Mouse (Mus musculus) CH12.LX (cell line): ENCODE data around the gene Grik5. TPM values are rescaled to one million over a fixed set of nuclear protein-coding genes. Genes with fewer than 3 reads are reported as not detected.

ENCODE experiments used
- DNase-seq: peaks from one replicate; pipeline ENCODE4 v3.0.0-alpha.2; 2013; ENCODE audit errors: extremely low read depth
- H3K27ac ChIP-seq: 2 replicates; pipeline ENCODE4 v1.5.1; 2012; ENCODE audit warnings: low read depth, mild to moderate bottlenecking, control low read depth, moderate library complexity; ENCODE audit not compliant: insufficient read depth
- H3K27me3 ChIP-seq: replicated peaks from 2 replicates; pipeline ENCODE3; 2012; ENCODE audit warnings: inconsistent platforms
- H3K36me3 ChIP-seq, 2 experiments: replicated peaks in 1 of 2; 2 replicates each; pipeline versions ENCODE3 to v1.6.1; 2012; ENCODE audit warnings: inconsistent platforms in 1 of 2, low read length in 1 of 2, mild to moderate bottlenecking in 1 of 2, mixed read lengths in 1 of 2, moderate library complexity in 1 of 2; ENCODE audit not compliant: control insufficient read depth in 1 of 2, insufficient read depth in 1 of 2
- H3K4me1 ChIP-seq, 2 experiments: 2 replicates each; pipeline ENCODE4 v1.6.1; 2012; ENCODE audit warnings: inconsistent platforms in 1 of 2, moderate library complexity in 1 of 2; ENCODE audit not compliant: insufficient read depth in 2 of 2, control insufficient read depth in 1 of 2
- H3K4me2 ChIP-seq: 2 replicates; pipeline ENCODE4 v1.6.1; 2012; ENCODE audit warnings: low read depth, mild to moderate bottlenecking, control low read depth; ENCODE audit not compliant: poor library complexity, insufficient read depth, severe bottlenecking
- H3K4me3 ChIP-seq, 3 experiments: fragments of 150-350 bp in 1 of 3; sonication (generic) in 1 of 3; replicated peaks in 1 of 3; 2 replicates each; pipeline versions ENCODE3 to v1.5.1; 2011 to 2012; ENCODE audit warnings: low read depth in 2 of 3, low read length in 2 of 3, mild to moderate bottlenecking in 2 of 3, moderate library complexity in 2 of 3, control low read depth in 1 of 3, improper control_type of control experiment in 1 of 3, inconsistent platforms in 1 of 3, mixed read lengths in 1 of 3; ENCODE audit not compliant: poor library complexity in 1 of 3
- H3K79me2 ChIP-seq: replicated peaks from 2 replicates; pipeline ENCODE4 v1.6.1; 2012; ENCODE audit warnings: mild to moderate bottlenecking, moderate library complexity; ENCODE audit not compliant: control insufficient read depth, poor library complexity, insufficient read depth, severe bottlenecking; ENCODE audit errors: extremely low read depth
- H3K9ac ChIP-seq: 2 replicates; pipeline ENCODE4 v1.6.1; 2012; ENCODE audit warnings: low read depth, mild to moderate bottlenecking, control low read depth, moderate library complexity; ENCODE audit not compliant: insufficient read depth
- H3K9me3 ChIP-seq: replicated peaks from 2 replicates; pipeline ENCODE3; 2012; ENCODE audit warnings: low read length, inconsistent platforms, mixed read lengths
- BHLHE40 ChIP-seq: IDR thresholded peaks from 2 replicates; pipeline ENCODE4 v1.6.1; 2011; ENCODE audit warnings: mild to moderate bottlenecking, low read depth, low read length, improper control_type of control experiment
- CHD1 ChIP-seq: IDR thresholded peaks from 2 replicates; pipeline ENCODE4 v1.6.1; 2012; ENCODE audit warnings: low read depth, low read length, improper control_type of control experiment, inconsistent platforms
- CHD2 ChIP-seq: IDR thresholded peaks from 2 replicates; pipeline ENCODE4 v1.6.1; 2011; ENCODE audit warnings: low read length, improper control_type of control experiment
- ELF1 ChIP-seq: IDR thresholded peaks from 2 replicates; pipeline ENCODE4 v1.6.1; 2014; ENCODE audit warnings: low read depth, mild to moderate bottlenecking, inconsistent platforms, low read length, improper control_type of control experiment
- GABPA ChIP-seq: IDR thresholded peaks from 2 replicates; pipeline ENCODE4 v1.6.1; 2012; ENCODE audit warnings: low read depth, low read length, improper control_type of control experiment, inconsistent platforms; ENCODE audit not compliant: insufficient replicate concordance
- HCFC1 ChIP-seq: IDR thresholded peaks from 2 replicates; pipeline ENCODE4 v1.6.1; 2012; ENCODE audit warnings: low read depth, mild to moderate bottlenecking, inconsistent platforms, low read length, improper control_type of control experiment
- IRF4 ChIP-seq: IDR thresholded peaks from 2 replicates; pipeline ENCODE4 v1.6.1; 2014; ENCODE audit warnings: low read depth, mild to moderate bottlenecking, inconsistent platforms, low read length, improper control_type of control experiment
- JUN ChIP-seq: IDR thresholded peaks from 2 replicates; pipeline ENCODE4 v1.6.1; 2011; ENCODE audit warnings: low read depth, mild to moderate bottlenecking, low read length, improper control_type of control experiment, moderate library complexity; ENCODE audit not compliant: insufficient read depth
- JUND ChIP-seq: conservative IDR thresholded peaks from 2 replicates; pipeline ENCODE4 v1.6.1; 2011; ENCODE audit warnings: low read depth, low read length, improper control_type of control experiment
- KAT2A ChIP-seq: IDR thresholded peaks from 2 replicates; pipeline ENCODE4 v1.6.1; 2012; ENCODE audit warnings: low read length, improper control_type of control experiment, inconsistent platforms; ENCODE audit not compliant: insufficient replicate concordance
- MAX ChIP-seq: IDR thresholded peaks from 2 replicates; pipeline ENCODE4 v1.6.1; 2011; ENCODE audit warnings: low read length, improper control_type of control experiment
- MEF2A ChIP-seq: IDR thresholded peaks from 2 replicates; pipeline ENCODE4 v1.6.1; 2014; ENCODE audit warnings: low read depth, mild to moderate bottlenecking, inconsistent platforms, low read length, improper control_type of control experiment, borderline replicate concordance
- MXI1 ChIP-seq: IDR thresholded peaks from 2 replicates; pipeline ENCODE4 v1.6.1; 2011; ENCODE audit warnings: mild to moderate bottlenecking, low read depth, low read length, improper control_type of control experiment
- MYC ChIP-seq: IDR thresholded peaks from 2 replicates; pipeline ENCODE4 v1.6.1; 2011; ENCODE audit warnings: low read depth, mild to moderate bottlenecking, improper control_type of control experiment, low read length
- NELFE ChIP-seq: IDR thresholded peaks from 2 replicates; pipeline ENCODE4 v1.6.1; 2011; ENCODE audit warnings: low read depth, low read length, improper control_type of control experiment
- NRF1 ChIP-seq: IDR thresholded peaks from 2 replicates; pipeline ENCODE4 v1.6.1; 2014; ENCODE audit warnings: low read depth, mild to moderate bottlenecking, inconsistent platforms, low read length, improper control_type of control experiment, moderate library complexity
- PAX5 ChIP-seq: IDR thresholded peaks from 2 replicates; pipeline ENCODE4 v1.6.1; 2012; ENCODE audit warnings: low read length, inconsistent platforms, mixed read lengths
- POLR2A ChIP-seq: IDR thresholded peaks from 2 replicates; pipeline ENCODE4 v1.6.1; 2011; ENCODE audit warnings: low read depth, mild to moderate bottlenecking, improper control_type of control experiment, low read length
- POLR2AphosphoS2 ChIP-seq: IDR thresholded peaks from 2 replicates; pipeline ENCODE4 v1.6.1; 2011; ENCODE audit warnings: low read depth, low read length, improper control_type of control experiment
- RCOR1 ChIP-seq: conservative IDR thresholded peaks from 2 replicates; pipeline ENCODE4 v1.6.1; 2012; ENCODE audit warnings: low read depth, mild to moderate bottlenecking, inconsistent platforms, low read length, improper control_type of control experiment
- SIN3A ChIP-seq: IDR thresholded peaks from 2 replicates; pipeline ENCODE4 v1.6.1; 2012; ENCODE audit warnings: low read length, improper control_type of control experiment, inconsistent platforms
- TCF12 ChIP-seq: IDR thresholded peaks from 2 replicates; pipeline ENCODE4 v1.6.1; 2014; ENCODE audit warnings: low read depth, mild to moderate bottlenecking, inconsistent platforms, low read length, improper control_type of control experiment
- UBTF ChIP-seq: IDR thresholded peaks from 2 replicates; pipeline ENCODE4 v1.6.1; 2012; ENCODE audit warnings: low read depth, mild to moderate bottlenecking, inconsistent platforms, low read length, improper control_type of control experiment, moderate library complexity
- USF1 ChIP-seq: IDR thresholded peaks from 2 replicates; pipeline ENCODE4 v1.6.1; 2014; ENCODE audit warnings: low read depth, mild to moderate bottlenecking, inconsistent platforms, low read length, improper control_type of control experiment
- USF2 ChIP-seq: conservative IDR thresholded peaks from 2 replicates; pipeline ENCODE4 v1.6.1; 2011; ENCODE audit warnings: low read depth, low read length, improper control_type of control experiment
- ZKSCAN1 ChIP-seq: IDR thresholded peaks from 2 replicates; pipeline ENCODE4 v1.6.1; 2012; ENCODE audit warnings: low read depth, inconsistent platforms, low read length, improper control_type of control experiment, borderline replicate concordance
- ZNF384 ChIP-seq: IDR thresholded peaks from 2 replicates; pipeline ENCODE4 v1.6.1; 2012; ENCODE audit warnings: low read depth, low read length, improper control_type of control experiment, inconsistent platforms
- dilution Hi-C: fragments of 300-500 bp; cut with MboI; formaldehyde crosslinking; loops from 2 replicates; pipeline ENCODE4 v1.14.3; 2020; ENCODE audit warnings: low sequenced_read_pairs; ENCODE audit not compliant: extremely low pct_unique_long_range_greater_than_20kb, extremely low pct_ligation_motif_present
- in situ Hi-C: fragments of 300-500 bp; cut with MboI; formaldehyde crosslinking; loops from 3 replicates; pipeline ENCODE4 v1.14.3; 2019; ENCODE audit warnings: low sequenced_read_pairs, low pct_ligation_motif_present, low pct_unique_long_range_greater_than_20kb, mixed read lengths
- polyA plus RNA-seq: library from polyadenylated mRNA; unstranded; fragments of >175 nt; gene quantifications from 2 replicates; pipeline ENCODE4 v1.2.1, GENCODE M21; 2012; ENCODE audit warnings: low read depth; ENCODE audit not compliant: insufficient read length
- total RNA-seq, 2 experiments: library from RNA; depleted of rRNA; stranded (reverse); fragments of 300-350 nt in 1 of 2; fragments of >200 nt in 1 of 2; gene quantifications; 2 replicates each; pipeline ENCODE4 v1.2.3; 2012 to 2014

Grik5 gene
- total and polyA plus RNA-seq, 3 experiments: 1.0 to 2.1 (median 1.5) TPM

DNA sequence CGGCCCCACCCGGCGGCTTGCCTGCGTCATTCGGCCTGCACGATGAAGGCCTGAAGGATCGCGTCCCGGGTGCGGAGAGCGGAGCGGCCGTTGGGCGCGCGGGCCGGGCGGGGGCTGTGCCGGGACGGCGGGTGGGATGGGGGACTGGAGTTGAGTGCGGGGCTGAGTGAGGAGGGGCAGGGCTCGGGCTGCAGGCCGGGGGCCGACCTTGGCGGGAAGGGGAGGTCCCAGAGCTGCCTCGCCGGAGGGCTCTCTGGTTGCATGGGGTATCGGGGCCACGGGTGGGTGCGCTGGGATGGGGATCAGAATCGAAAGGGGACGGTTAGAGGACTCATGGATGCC is 5.2 kb upstream of the Grik5 start:
- TF ChIP-seq MXI1 (0 out of 2 replicates have a peak, but pooled peaks have one; percentile 34), GABPA (no peak)
- H3K4me1 ChIP-seq: peaks cover 12 to 43% of the 10 kb centered on the region in 2 experiments
- dilution Hi-C loops (no loop called here), in situ Hi-C loops (no loop called here)
- H3K79me2 ChIP-seq: peaks cover 26% of the 10 kb centered on the region
- H3K9me3 ChIP-seq: no peaks in the 10 kb centered on the region
- no peak for DNase-seq
- H3K27ac ChIP-seq: peak overlapping the region; percentile 29
- H3K4me2 ChIP-seq: peak overlapping the region; percentile 59
- peaks cover 30 to 36% of the 10 kb centered on the region in 2 experiments for H3K36me3 ChIP-seq
- peak overlapping the region; percentile 76 to 88 (median 87) for H3K4me3 ChIP-seq
- peak overlapping the region; percentile 96 for H3K9ac ChIP-seq
- no peaks in the 10 kb centered on the region for H3K27me3 ChIP-seq

DNA sequence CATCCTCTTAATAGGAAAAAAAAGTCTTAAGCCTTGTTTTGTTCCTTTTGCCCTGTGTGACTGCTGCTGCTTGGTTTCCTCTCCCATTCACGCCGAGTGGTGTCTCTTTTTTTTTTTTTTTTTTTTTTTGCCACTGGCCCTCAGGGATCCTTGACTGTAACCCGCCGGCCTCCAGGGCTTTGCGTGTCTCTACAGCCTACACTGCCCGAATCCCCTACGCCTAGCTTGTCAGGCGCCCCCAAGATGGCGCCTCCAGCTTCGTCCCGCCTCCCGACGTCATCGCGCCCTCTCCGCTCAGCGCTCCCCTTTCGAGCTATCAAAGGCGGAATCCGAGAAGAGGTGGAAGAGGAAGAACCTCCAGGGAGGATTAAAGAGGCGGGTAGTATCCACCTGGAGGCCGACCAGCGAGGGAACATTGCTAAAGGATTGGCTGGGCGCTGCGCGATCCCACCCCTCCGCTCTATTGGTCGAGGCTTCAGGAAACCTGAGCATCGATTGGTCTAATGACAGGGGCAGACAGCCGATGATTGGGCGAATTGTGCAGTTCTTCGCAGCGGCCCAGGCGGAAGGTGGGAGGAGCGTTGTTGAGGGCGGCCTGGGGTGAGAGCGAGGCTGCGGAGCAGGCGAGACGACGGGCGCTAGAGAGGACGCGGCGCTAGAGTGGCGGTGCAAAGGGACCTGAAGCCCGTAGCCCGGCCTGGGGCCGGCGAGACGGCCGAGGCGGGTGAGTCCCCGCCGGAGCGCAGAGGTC is 4.7 kb upstream of the Grik5 start:
- 0 out of 2 replicates have a peak, but pooled peaks have one; percentile 8 for TF ChIP-seq IRF4
- TF ChIP-seq KAT2A: peak; percentile 5; the same call in 1 of the 2 replicates
- no peak for TF ChIP-seq USF1
- TF ChIP-seq ZKSCAN1: no peak
- no peak for TF ChIP-seq UBTF
- TF ChIP-seq ZNF384: peak; percentile 80
- 0 out of 2 replicates have a peak, but pooled peaks have one; percentile 39 for TF ChIP-seq MAX
- TF ChIP-seq ELF1: peak; percentile 82
- TF ChIP-seq NELFE: peak; percentile 64
- TF ChIP-seq TCF12: peak; percentile 67
- TF ChIP-seq HCFC1: peak; percentile 64
- TF ChIP-seq SIN3A: peak; percentile 81
- TF ChIP-seq MXI1: peak; percentile 56; the same call in 1 of the 2 replicates
- no peak for TF ChIP-seq USF2
- peak; percentile 92 for TF ChIP-seq POLR2A
- no peak for TF ChIP-seq RCOR1
- TF ChIP-seq CHD2: peak; percentile 96
- no peak for TF ChIP-seq BHLHE40
- TF ChIP-seq CHD1: peak; percentile 54; the same call in 1 of the 2 replicates
- peak; percentile 7; the same call in 1 of the 2 replicates for TF ChIP-seq MEF2A
- TF ChIP-seq PAX5: no peak
- peak; percentile 81; the same call in 1 of the 2 replicates for TF ChIP-seq POLR2AphosphoS2
- no peak for TF ChIP-seq JUND
- 0 out of 2 replicates have a peak, but pooled peaks have one; percentile 52 for TF ChIP-seq MYC
- peak; percentile 52 for TF ChIP-seq NRF1
- no peak for TF ChIP-seq JUN
- H3K4me2 ChIP-seq: peak overlapping the region; percentile 59; the same call in 1 of the 2 replicates
- H3K27me3 ChIP-seq: no peaks in the 10 kb centered on the region
- DNase-seq: peak; percentile 99
- in situ Hi-C loops: no loop called here
- peaks cover 10 to 38% of the 10 kb centered on the region in 2 experiments for H3K4me1 ChIP-seq
- no peaks in the 10 kb centered on the region for H3K9me3 ChIP-seq
- dilution Hi-C loops: no loop called here
- peaks cover 26% of the 10 kb centered on the region for H3K79me2 ChIP-seq
- H3K4me3 ChIP-seq: peak overlapping the region; percentile 83 to 88 (median 87)
- H3K36me3 ChIP-seq: peaks cover 25 to 30% of the 10 kb centered on the region in 2 experiments
- H3K9ac ChIP-seq: peak overlapping the region; percentile 96
- H3K27ac ChIP-seq: peak overlapping the region; percentile 40
